Mouse (Mus musculus) layer of hippocampus, adult 11-12 months (tissue): ENCODE data around the gene C1qtnf1.

Experiments
- DNase-seq: peaks from one replicate; pipeline ENCODE4 v3.0.0; 2022; ENCODE audit warnings: low spot score

C1qtnf1 gene

DNA sequence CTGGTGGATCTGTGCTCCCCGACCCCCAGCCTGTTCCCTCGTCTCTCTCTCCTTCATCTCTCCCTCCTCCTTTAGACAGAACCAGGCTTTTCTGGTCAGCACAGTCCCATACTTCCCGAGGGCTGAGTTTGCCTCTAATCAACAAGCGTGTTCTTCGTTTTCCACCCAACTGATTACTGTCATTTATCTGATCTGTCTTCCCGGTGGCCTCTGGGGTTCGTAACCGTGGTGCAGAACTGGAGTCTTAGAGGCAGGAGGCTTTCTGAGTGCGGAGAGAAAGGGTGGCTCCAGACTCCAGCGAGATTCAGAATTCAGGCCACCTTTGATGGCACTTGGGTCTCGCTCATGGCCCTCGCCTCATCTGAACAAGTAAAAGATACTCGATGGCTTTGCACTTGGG lies 6.1 kb downstream of the C1qtnf1 start:
- DNase-seq: no peak

DNA sequence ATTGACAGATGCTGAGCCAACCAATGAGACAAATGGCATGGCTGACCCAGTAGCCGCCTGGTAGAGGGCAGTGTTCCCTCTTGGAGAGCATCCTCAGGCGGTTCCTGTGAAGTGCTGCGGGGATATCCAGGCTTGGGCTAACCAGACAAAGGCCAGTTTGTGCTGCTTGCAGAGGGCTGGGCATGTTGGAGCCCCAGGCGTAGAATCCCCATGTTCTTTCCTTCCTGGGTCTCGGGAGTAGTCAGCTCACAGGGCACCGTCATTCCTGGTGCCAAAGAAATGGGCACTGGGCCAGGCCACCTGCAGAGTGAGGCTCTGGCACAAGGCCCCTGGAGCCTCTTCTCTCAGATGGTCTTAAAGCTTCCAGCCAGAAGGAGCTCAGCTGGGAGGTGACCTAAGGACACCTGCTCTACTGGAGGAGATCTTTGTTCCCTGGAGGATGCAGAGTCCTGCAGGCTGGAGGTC lies 8.5 kb downstream of the C1qtnf1 start:
- DNase-seq: peak; percentile 61

DNA sequence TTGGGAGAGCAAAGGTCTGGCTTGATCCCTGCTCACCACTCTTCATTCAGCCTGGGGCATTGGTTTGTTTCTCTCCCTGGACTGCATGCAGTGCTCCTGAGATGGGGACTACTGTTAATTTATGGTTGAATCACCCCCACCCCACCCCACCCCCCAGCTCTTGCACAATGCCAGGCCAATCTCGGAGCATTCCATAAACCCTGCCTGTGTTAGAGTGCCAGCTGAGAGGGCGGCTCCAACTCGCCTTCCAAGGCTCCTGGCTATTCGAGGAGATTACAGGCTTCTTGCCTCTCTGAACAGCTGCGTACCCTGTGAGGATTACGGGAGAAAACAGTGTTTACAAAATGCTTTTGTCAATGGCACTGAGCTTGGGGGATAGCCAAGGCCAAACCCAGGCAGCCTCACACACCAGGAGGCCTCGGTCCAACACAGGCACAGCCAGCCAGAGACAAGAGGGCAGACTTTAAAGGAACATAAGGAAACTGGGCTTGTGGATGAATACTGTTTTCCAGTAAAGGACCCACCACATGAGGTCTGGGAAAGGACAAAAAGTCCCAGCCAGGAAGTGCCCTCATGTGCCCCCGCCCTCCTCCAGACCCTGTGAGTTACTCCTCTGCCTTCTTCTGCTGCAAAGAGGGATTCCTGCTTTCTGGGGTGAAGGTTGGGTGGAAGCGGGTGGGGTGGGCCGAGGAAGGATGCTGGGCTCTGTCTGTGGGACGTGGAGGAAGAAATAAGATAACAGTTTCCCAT lies 10.8 kb downstream of the C1qtnf1 start:
- DNase-seq: no peak

DNA sequence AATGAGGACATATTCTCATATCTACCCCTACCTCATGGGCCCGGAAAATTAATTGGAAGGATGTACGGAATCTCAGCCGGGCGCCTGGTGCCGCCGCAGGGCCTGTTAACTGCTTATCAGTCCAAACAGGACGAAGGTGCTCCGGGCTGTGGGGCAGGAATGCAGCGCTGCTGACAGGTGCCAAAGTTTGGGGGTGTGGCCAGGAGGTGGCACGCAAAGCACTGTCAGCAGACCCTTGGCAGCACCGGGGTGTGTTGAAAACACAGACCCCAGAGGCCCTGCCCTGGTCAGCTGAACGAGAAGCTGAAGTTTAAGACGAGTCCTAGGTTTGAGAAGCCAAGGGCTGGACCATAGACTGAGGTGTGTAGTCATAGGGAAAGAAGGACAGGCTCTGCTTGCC lies 14.7 kb downstream of the C1qtnf1 start:
- no peak for DNase-seq

DNA sequence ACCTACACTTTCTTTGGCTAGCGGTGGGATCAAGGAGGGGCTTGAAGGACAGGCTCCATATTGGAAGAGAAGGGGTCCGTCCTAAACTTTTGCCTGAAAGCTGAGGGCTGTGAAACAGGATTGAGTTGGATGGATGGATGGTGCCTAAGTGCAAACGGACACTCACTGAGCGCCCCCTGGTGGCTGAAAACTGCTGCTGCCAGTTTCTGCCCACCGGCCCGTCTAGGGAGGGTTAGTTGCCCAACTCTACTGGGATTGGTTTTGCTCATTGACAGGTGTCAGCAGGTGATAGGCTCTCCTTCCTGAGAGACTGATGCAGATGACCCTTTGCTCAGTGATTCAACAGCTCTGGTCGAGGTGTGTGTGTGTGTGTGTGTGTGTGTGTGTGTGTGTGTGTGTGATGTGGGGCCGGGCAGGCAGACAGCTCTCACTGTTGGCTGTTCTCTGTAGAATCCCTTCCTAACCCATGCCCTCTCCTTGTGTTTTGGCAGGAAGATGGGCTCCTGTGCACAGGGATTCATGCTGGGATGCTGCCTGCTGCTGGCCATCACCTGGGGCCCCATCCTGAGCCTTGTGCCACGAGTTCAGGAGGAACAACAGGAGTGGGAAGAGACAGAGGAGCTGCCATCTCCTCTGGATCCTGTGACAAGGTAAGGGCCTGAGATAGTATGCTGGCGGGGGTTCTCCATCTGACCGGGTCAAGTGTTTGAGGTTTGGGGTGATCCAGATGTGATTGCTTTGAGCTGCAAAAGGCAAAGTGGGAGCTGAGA lies 15.4 kb downstream of the C1qtnf1 start:
- peak; percentile 70 for DNase-seq

DNA sequence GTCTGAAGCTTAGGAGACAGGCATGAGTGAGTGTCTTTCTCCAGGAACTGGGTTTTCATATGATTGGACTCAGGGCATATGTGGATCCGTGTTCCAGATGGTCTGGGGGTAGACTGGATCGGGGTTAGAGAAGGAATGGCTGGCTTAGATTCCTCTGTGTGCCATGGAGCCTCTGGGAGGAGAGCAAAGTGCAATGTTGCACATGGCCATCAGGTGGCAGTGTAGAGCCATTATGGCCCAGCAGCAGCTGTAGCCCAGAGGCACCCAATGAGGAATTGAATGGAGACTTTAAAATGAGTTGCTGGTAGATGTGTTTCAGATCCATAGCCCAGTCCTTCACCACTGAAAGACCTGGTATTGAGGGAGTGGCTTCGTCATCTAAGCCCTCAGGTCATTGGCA lies 17.8 kb downstream of the C1qtnf1 start:
- DNase-seq: peak; percentile 71

DNA sequence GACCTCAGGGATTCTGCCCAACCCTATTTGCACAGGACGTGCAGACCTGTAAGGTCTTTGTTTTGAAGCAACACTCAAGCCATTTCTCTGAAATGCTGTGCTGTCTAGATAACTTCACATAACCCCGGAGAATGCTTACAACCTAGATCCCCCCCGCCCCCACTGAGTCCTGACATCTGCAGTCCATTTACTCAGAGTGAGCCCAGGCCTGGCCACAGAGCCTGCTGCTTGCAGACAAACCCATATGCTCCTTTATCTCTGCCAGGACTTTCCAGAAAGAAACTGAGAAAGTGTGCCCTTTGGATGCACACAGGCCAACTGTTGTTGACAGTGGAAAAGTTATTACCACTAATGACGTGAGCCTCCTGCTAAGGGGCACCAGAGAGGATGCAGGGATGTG lies 19.3 kb downstream of the C1qtnf1 start:
- DNase-seq: no peak

DNA sequence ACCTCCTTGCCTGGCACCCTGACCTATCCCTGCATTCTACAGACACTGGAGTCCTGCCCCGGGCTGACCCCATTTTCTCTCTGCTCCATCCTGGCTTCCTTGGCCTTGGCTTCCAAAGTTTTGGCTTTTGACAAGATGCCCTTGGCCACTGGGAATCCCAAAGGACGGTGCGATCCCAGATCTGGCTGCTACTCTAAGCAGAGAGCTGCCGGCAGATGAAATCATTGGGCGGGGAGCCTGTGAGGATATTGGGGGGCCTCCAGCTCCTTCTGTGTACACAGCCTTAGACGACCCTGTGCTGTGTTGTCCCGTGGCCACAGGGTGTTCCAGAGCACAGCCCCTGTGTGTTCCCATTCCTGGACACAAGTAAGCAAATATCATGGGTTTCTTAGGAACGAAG lies 20.4 kb downstream of the C1qtnf1 start:
- DNase-seq: no peak

DNA sequence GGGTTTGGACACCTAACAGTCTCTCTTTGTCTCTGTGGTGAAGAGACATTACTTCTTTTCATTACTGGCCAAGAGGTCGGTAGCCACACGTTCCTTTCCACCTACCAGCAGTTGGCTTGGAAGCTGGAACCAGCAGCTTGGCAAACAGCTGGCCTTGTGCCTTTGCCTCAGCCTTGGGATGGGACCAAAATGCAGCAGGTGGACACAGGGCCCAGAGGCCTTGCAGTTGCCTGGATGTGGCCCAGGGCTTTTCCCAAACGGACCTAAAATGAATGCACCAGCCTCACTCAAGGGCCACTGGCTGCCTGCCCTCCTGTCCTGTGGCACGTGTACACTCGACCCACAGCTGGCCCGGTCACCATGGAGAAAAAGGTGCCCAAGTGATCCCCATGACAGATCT lies 23.2 kb downstream of the C1qtnf1 start:
- DNase-seq: no peak

DNA sequence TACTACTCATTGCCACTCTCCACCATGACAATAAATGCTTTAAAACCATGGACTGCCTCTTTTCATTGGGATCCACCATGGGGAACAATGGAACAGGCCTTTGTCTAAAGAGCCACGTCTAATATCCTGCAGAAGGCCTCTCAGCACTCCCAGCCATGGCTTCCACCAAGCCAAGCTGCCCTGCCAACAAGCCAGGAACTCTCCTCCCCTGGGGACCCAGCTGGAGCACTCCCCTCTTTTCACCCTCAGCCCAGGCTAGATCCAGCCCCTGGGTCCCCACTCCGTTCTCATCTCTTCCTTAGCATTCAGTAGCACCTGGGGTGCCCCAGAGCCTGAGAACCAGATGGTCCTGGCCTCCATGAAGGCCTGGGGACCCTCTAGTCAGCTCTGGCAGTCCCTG lies 25.0 kb downstream of the C1qtnf1 start:
- no peak for DNase-seq

DNA sequence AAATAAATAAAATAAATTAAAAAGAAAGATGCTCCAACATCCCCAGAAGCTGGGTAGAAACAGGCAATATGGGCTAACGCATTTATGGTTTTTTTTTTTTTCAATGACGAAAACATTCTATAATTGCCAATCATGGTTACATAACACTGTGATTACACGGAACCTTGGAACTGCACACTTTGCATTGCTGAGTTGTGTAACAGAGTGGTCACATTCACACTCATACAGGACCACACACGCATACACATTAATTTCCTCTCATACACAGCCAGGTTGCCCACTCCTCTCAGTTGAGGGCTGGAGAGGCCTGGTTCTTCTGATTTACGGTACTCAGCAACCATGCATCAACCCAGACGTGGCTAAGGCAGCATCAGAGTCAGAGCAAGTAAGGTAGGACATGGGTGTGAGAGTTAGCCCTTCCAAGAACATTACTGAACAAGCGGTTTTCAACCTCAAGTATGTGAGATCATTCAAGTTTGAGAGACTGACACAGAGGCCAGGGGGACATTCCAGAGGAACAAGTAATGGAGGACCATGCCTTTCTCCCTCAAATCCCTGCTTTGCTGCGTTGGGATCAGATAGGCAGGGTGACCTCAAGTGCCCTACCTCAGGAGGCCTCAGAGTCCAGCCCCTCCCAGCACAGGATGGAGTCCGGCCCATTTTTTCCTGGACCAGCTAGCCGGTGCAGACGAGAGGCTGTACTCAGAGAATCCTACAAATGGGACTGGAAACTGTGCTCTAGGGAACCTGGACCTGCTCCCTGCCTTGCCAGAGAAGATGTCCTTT lies 26.1 kb downstream of the C1qtnf1 start:
- no peak for DNase-seq

DNA sequence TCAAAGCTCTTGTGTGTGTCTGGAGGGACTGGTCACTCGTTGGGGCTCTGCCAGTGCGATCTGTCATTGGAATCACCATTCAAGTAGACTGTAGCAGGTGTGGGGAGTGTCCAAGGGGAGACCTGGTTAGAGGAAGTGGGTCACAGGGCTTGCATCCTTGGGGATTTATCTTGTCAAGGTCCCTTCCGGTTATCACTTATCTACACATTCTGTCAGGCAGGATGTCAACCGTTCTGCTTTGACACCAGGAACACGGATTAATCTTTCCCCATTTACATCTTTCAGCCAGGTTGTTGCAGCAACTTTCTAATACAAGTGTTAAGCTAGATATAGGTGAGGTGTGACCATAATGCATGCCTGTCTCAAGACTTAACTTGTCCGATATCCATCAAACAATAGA lies 27.8 kb downstream of the C1qtnf1 start:
- no peak for DNase-seq

DNA sequence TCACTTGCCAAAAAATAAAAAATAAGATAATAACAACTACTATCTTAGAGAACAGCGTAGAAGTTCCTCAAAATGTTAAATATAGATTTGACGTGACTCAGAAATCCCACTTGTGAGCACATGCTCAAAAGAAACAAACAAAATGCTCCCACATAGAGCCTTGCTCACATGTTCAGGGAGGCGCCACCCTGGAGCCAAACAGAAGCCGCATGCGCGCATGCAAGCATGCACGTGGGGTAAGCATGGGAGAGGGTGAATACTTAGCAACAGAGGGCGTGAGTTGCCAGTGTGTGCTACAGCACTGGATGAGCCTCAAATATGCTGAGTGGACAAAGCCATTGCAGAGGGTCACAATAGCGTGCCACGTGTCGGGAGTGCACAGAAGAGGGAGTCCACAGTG lies 28.9 kb downstream of the C1qtnf1 start:
- DNase-seq: peak; percentile 73

DNA sequence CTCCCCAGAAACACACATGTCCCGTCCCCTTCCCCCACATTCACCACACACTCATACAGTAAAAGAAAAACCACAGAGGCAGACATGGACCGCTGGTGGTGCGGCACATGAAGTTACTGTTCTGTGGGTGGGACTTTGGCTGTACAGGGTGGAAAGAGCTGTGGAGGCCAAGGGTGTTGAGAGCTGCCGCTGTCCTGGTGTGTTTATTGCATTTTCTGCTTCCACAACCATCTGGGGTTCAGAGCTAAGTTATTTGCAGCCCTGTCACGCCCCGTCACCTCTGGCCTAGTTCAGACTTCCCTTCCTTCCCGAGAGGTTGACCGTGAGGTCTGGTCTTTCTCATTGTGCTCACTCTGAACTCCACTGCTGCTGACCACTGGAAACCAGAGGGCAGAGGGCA lies 31.0 kb downstream of the C1qtnf1 start:
- peak; percentile 57 for DNase-seq

DNA sequence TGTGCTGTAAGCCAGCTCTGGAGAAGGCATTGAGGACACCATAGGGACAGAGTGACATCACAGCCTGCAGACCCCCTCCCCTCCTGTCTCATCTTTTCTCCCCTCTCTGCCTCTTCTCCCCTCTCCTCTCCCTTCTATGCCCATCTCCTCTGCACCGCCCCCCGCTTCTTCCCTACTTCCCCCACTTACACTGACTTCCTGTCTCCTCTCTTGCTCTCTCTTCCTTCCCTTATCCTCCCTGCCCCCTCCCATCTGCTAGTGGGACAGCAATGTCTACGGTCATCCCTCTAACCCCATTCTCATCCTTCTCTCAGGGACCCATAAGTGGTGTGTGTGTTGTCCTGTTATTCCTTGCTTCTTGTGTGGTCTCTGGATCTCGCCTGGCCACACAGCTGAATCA lies 31.5 kb downstream of the C1qtnf1 start:
- DNase-seq: no peak

DNA sequence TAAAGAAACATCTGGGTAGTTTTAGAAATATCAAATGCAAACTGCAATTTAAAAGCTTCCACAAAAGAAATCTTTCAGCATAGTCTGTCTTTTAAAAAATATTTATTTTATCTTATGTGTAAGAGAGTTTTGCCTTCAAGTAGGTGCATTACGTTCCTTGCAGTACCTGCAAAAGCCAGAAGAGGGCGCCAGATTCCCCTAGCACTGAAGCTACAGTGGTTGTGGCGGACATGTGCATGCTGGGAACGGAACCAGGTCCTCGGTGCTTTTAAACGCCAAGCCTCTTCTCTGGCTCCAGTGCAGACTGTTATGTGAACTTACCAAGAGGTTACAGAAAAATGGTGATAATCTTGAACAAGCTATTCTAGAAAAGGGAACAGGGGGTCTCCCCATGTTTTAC lies 32.3 kb downstream of the C1qtnf1 start:
- no peak for DNase-seq

DNA sequence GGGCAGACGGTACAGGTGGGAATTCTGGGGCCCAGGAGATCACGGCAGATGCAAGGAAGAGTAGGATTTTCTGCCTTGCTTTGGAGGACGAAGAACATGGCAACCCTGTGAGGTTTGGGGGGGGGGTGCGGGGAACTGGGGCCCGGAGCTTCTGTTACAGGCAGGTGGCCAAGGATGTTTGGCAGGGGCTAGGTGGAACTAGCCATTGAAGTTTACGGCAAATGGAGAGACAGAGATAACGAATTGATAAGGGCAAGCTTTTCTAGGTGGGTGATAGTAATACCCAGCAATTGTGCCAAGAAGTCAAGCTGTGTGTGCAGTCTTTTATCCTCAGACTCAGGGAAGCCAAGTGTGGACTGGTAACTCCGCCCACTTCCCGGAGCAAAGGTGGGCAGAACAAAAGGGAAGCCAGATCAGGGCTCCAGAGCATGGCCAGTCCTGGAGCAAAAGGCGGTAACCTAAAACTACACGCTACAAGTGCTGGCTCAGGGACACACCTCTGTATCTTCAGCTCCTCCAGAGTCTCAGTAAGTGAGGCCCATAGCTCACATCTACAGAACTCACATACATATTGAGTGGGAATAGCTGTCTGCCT lies 39.5 kb downstream of the C1qtnf1 start:
- DNase-seq: no peak

DNA sequence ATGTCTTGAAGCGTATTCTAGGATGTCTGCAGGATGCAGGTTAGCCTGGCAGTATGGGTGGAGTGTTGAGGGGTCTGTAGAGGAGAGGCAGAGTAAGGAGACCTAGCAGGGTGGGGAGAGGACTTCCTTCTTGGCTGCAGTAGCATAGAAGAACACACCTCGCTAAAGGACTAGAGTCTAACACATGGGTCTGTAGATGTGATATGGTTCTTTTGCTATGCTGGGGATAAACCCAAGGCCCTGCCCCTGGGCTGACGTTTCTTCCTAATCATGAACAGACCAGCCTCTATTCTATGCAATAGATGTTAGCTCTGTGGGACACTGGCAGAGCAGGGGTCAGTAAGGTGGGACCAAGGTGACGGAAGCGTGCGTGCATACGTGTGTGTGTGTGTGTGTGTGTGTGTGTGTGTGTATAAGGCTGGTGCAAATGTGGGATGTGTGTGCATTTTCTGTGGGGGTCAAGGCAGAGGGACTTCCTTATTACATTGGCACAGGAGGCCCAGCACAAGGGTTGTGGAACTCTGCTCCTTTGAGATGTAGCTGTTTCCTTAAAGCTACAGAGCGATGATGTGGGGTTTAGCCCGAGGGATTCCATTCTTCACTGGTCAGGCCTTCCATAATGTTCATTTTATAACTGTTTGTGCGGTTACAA lies 41.6 kb downstream of the C1qtnf1 start:
- DNase-seq: no peak

DNA sequence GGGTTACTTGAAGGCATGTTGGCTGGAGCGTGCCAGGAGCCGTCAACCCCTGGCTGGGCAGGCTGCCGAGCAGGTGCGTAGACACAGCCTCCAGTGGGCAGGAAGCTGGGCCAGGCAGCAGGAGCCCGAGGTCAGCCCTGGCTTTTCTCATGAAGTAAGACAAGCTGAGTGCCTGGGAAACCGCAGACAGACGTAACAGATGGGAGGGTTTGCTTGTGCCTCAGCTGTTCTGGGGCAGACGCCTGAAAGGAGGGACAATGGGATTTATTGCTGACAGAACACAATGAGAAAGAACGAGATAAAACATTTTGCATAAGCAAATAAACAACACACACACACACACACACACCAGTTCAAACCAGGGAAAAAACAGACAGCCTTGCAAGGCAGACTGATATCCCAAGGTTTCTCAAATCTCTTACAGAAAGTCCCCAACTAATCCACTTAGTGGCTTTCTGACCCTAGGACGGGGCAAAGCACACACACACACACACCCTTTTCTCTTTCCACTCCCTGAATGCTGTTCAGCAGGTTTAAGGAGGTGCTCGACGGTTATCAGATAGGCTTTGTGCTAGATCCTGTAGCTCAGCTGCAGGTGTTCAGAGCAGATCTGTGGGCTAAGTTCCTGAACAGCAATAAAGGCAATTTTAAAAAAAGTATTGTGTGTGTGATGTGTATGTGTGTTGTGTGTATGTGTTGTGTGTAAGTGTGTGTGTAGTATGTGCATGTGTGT lies 42.4 kb downstream of the C1qtnf1 start:
- no peak for DNase-seq

DNA sequence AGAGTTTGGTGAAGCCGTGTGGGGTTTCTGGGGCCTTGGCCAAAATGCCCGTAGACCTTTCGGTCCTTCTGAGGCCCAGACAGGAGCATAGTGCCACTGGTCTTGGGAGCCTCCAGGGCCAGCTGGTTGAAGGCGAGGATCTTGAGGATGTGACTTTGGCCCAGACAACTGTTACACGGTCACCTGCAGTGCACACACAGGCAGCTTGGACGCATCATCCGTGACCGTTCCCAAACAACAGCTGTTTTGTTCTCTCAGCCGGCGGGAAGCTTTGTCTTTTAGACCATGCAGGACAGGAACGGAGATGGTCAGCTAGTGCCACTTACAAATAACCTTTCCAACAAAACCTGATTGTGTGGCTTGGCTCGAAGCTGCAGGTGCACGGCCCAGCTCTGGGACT lies 43.7 kb downstream of the C1qtnf1 start:
- DNase-seq: no peak

DNA sequence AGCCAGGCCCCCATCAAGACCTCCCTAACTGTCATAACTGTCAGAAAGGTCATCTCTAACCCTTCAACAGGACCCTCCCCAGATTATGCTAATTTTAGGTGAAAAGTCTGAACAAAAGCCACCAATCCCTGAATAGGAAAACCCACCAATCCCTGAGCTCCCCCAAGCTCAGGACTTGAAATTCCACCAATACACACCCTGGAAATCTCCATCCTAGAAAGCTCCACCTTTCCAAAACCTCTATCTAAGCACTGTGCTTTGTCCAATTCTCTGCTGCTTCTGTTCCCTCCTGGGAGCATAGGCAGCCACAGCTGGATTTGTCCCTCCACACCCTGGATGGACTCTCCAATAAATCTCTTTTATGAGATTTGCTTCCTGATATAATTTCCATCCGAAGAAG lies 45.2 kb downstream of the C1qtnf1 start:
- no peak for DNase-seq
